In genomic region chr10:7955634-7956121, GRCm38 (mm10) we compare ENCODE assay signal across 8 mouse cellular contexts. TPM values are rescaled to one million over a fixed set of nuclear protein-coding genes. Genes with fewer than 3 reads are reported as not detected.
DNase-seq lines count a peak whose midpoint lies in the region; ATAC-seq and TF ChIP-seq lines count a peak whose summit lies in the region.

No protein-coding gene starts in this region.

- H3K4me2 ChIP-seq in heart, embryonic 14.5 days (ENCODE audit: low read length): peak overlapping the region; percentile 70

- DNase-seq in NIH3T3 (ENCODE audit: low read depth): peak; percentile 61
- DNase-seq in embryo, embryonic 9.5 days (ENCODE audit: extremely low spot score): peak; percentile 73
- DNase-seq in layer of hippocampus, adult 9-11 months: peak; percentile 32
- peak; percentile 55 for DNase-seq in lung, postnatal 14 days
- peak; percentile 16 to 17 for DNase-seq in right cerebral cortex, postnatal 36 days (ENCODE audit: low spot score in 2 of 2)

- peak; percentile 51 for ATAC-seq in heart, embryonic 14.5 days (ENCODE audit: insufficient number of reproducible peaks, insufficient read depth, low FRiP score, low read depth)
- ATAC-seq in inflammation-experienced regulatory T-cells, adult 6 months: no peak

- H3K9me3 ChIP-seq in heart, embryonic 14.5 days (ENCODE audit: control insufficient read depth, low read length): no peaks in the 10 kb centered on the region

- TF ChIP-seq CTCF in C2C12 (IDR thresholded peaks at IDR 0.05; ENCODE audit: control insufficient read depth, insufficient read depth, insufficient read length): no peak

- H3K9ac ChIP-seq in heart, embryonic 14.5 days (ENCODE audit: low read length): peak overlapping the region; percentile 92

- H3K4me3 ChIP-seq in C2C12 (ENCODE audit: insufficient read depth, poor library complexity, severe bottlenecking): peak overlapping the region; percentile 80
- peak overlapping the region; percentile 80 to 90 for H3K4me3 ChIP-seq in heart, embryonic 14.5 days (ENCODE audit: control insufficient read depth in 1 of 2, insufficient read depth in 1 of 2, low read depth in 1 of 2, low read length in 2 of 2)

- H3K79me3 ChIP-seq in C2C12 (ENCODE audit: low read depth): peaks cover 46% of the 10 kb centered on the region

- WGBS in heart, embryonic 14.5 days: 0% methylated on average over 7 of the region's 76 CpGs

- peaks cover 5 to 33% of the 10 kb centered on the region in 2 experiments for H3K4me1 ChIP-seq in heart, embryonic 14.5 days (ENCODE audit: control insufficient read depth in 2 of 2, insufficient read depth in 2 of 2, low read length in 2 of 2)

- peaks cover 3% of the 10 kb centered on the region for H3K36me3 ChIP-seq in C2C12 (ENCODE audit: control insufficient read depth, insufficient read depth)
- no peaks in the 10 kb centered on the region for H3K36me3 ChIP-seq in heart, embryonic 14.5 days (ENCODE audit: control insufficient read depth, insufficient read depth, low read length)

- H3K79me2 ChIP-seq in C2C12 (ENCODE audit: control insufficient read depth, insufficient read depth): peaks cover 53% of the 10 kb centered on the region

- peak overlapping the region; percentile 69 for H3ac ChIP-seq in C2C12 (ENCODE audit: control insufficient read depth, insufficient read length, low read depth)

- no peaks in the 10 kb centered on the region for H3K27me3 ChIP-seq in C2C12 (ENCODE audit: control insufficient read depth, insufficient read depth, insufficient read length)
- no peaks in the 10 kb centered on the region for H3K27me3 ChIP-seq in heart, embryonic 14.5 days (ENCODE audit: control insufficient read depth, insufficient read depth, low read length)

- peak overlapping the region; percentile 86 to 98 for H3K27ac ChIP-seq in heart, embryonic 14.5 days (replicated peaks in 1 of 2; ENCODE audit: control insufficient read depth in 1 of 2, insufficient read depth in 1 of 2, low read depth in 2 of 2, low read length in 2 of 2)

TF ChIP-seq in C2C12, 6 proteins besides CTCF, POLR2A, EP300 and RAD21:
- TF ChIP-seq MAX (IDR thresholded peaks at IDR 0.05) (no peak), USF1 (IDR thresholded peaks at IDR 0.05; ENCODE audit: low read depth) (no peak), CEBPB (IDR thresholded peaks at IDR 0.05; ENCODE audit: low read depth) (no peak), MYOG (IDR thresholded peaks at IDR 0.05; ENCODE audit: control insufficient read depth, extremely low read depth, insufficient read length) (no peak), FOSL1 (IDR thresholded peaks at IDR 0.05; ENCODE audit: insufficient read depth, low read length, poor library complexity, severe bottlenecking) (no peak), MYOD1 (IDR thresholded peaks at IDR 0.05; ENCODE audit: control insufficient read depth, insufficient read length, low read depth) (no peak)

RNA-seq across cellular contexts. Expression of gene Tab2, which starts 0.4 kb away (rescaled TPM):
- 19.1 TPM for polyA plus RNA-seq in C2C12 (2012; fragmentation: generic; extraction: Trizol)
- polyA plus RNA-seq in heart, embryonic 14.5 days (2014; fragmentation: Nextera tagmentation; extraction: Ambion mirVana): 23.7 and 27.0 TPM in 2 replicates
- 10 to 100 TPM; 36.0 to 41.6 (median 40.0) TPM for polyA plus RNA-seq in inflammation-experienced regulatory T-cells, adult 6 months (2017; shearing (Covaris generic))

Comparison
In these comparisons a context has a peak if more than half of its experiments do, and no peak if none do; other contexts are left out.
1. DNase-seq: peak in every context shown above with its lines; median percentile 73 in embryo, embryonic 9.5 days; 61 in NIH3T3; 55 in lung, postnatal 14 days; 32 in layer of hippocampus, adult 9-11 months; 16 in right cerebral cortex, postnatal 36 days.